Mouse (Mus musculus) thymus, postnatal 36 days (tissue): ENCODE results near the gene Hnrnph3.

ENCODE experiments used
- DNase-seq, 2 experiments: peaks; one replicate each; pipeline ENCODE4 v3.0.0; 2022; ENCODE audit warnings: mixed read lengths in 2 of 2

The Hnrnph3 gene

GRCm38 (mm10) chr10:63028396-63028795 lies 4.4 kb upstream of the Hnrnph3 start:
- DNase-seq: no peak

GRCm38 (mm10) chr10:63027376-63028161 lies 3.6 kb upstream of the Hnrnph3 start:
- no peak for DNase-seq

GRCm38 (mm10) chr10:63026795-63027160 lies 2.8 kb upstream of the Hnrnph3 start:
- DNase-seq: no peak

GRCm38 (mm10) chr10:63026156-63026794 lies 2.3 kb upstream of the Hnrnph3 start:
- no peak for DNase-seq

GRCm38 (mm10) chr10:63025491-63026011 lies 1.5 kb upstream of the Hnrnph3 start:
- no peak for DNase-seq

- no peak for DNase-seq
These were observed 999 bp upstream of the Hnrnph3 start for GRCm38 (mm10) chr10:63025016-63025415.

- DNase-seq: peak in 1 of 2 experiments; percentile 44
These were observed 528 bp upstream of the Hnrnph3 start for GRCm38 (mm10) chr10:63024580-63024910.

GRCm38 (mm10) chr10:63023121-63023748 lies 782 bp downstream of the Hnrnph3 start:
- peak; percentile 73 to 80 for DNase-seq

- DNase-seq: no peak
These were observed 1.4 kb downstream of the Hnrnph3 start for GRCm38 (mm10) chr10:63022541-63023120.

GRCm38 (mm10) chr10:63021702-63022101 lies 2.3 kb downstream of the Hnrnph3 start:
- no peak for DNase-seq

- DNase-seq: no peak
These were observed 4.7 kb downstream of the Hnrnph3 start for GRCm38 (mm10) chr10:63019304-63019703.

GRCm38 (mm10) chr10:63014168-63014567 lies 9.8 kb downstream of the Hnrnph3 start:
- no peak for DNase-seq

- no peak for DNase-seq
These were observed 10.5 kb downstream of the Hnrnph3 start for GRCm38 (mm10) chr10:63013476-63013875.

GRCm38 (mm10) chr10:63011556-63011955 lies 12.5 kb downstream of the Hnrnph3 start:
- DNase-seq: no peak

GRCm38 (mm10) chr10:63010268-63010667 lies 13.7 kb downstream of the Hnrnph3 start:
- DNase-seq: no peak

- DNase-seq: no peak
These were observed 15.8 kb downstream of the Hnrnph3 start for GRCm38 (mm10) chr10:63008193-63008592.

GRCm38 (mm10) chr10:63004556-63004955 lies 19.5 kb downstream of the Hnrnph3 start:
- no peak for DNase-seq

- DNase-seq: no peak
These were observed 20.8 kb downstream of the Hnrnph3 start for GRCm38 (mm10) chr10:63003252-63003651.

- DNase-seq: no peak
These were observed 23.4 kb downstream of the Hnrnph3 start for GRCm38 (mm10) chr10:63000584-63000983.

GRCm38 (mm10) chr10:62993991-62994390 lies 30.0 kb downstream of the Hnrnph3 start:
- DNase-seq: no peak

GRCm38 (mm10) chr10:62990636-62991035 lies 33.4 kb downstream of the Hnrnph3 start:
- no peak for DNase-seq

- peak; percentile 32 to 34 for DNase-seq
These were observed 36.7 kb downstream of the Hnrnph3 start for GRCm38 (mm10) chr10:62987341-62987740.

GRCm38 (mm10) chr10:62984495-62984894 lies 39.5 kb downstream of the Hnrnph3 start:
- no peak for DNase-seq
